Comparison of ENCODE assay signal across 17 mouse cellular contexts in the genomic region with DNA sequence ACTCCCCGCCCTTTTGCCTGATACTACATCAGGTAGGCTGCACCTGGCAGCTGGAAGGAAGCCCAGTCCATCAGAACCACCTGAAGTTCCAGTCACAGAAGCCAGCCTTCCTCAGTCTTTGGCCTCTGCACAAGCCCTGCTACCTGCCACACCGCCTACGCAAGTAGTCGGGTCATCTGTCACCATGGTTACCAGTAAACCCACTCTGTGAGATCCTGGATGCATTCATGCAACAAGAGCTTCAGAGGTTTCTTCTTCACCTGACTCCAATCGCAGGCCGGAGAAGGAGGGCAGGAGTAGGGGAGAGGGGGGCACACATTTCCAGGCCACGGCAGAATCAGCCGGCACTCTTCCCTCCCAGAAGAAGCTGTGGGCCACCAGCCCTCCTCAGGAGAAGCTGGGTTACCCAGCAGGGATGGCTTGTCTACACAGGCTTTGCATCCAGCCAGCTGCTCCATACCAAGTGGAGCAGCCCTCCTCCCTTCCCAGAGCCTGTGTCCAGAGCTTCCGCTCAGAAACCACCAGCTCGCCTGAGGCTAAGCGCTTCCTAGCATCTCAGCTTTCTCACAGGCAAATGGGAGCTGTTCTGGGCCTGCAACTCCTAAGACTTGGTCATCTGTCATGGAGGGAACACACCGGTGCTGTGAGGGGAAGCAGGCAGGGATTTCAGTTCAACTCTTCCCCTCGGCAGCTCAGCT. TPM values are rescaled to one million over a fixed set of nuclear protein-coding genes. Genes with fewer than 3 reads are reported as not detected.
DNase-seq lines count a peak whose midpoint lies in the region; ATAC-seq and TF ChIP-seq lines count a peak whose summit lies in the region.
"Had no signal": no experiment of that assay in that cellular context is flagged by ENCODE, and none has a peak within 500 bp of the region (broad histone marks: within the 10 kb centered on the region; RNA-seq: fewer than 3 reads in every experiment).

No protein-coding gene starts in this region.

- H3K9ac ChIP-seq in hindbrain, embryonic 12.5 days: no peak overlapping the region
- 0 out of 2 replicates have a peak overlapping the region, but pooled peaks have one; percentile 21 for H3K9ac ChIP-seq in neural tube, embryonic 14.5 days (replicated peaks; ENCODE audit: low read depth, low read length)
- H3K9ac ChIP-seq in stomach, postnatal 0 days (ENCODE audit: low read length): no peak overlapping the region
- H3K9ac ChIP-seq: midbrain, embryonic 12.5 days had no signal

- peaks cover 46% of the 10 kb centered on the region for H3K27me3 ChIP-seq in hindbrain, embryonic 10.5 days (ENCODE audit: insufficient read depth, poor library complexity, severe bottlenecking)
- peaks cover 35% of the 10 kb centered on the region for H3K27me3 ChIP-seq in hindbrain, embryonic 12.5 days
- peaks cover 15% of the 10 kb centered on the region for H3K27me3 ChIP-seq in neural tube, embryonic 14.5 days (ENCODE audit: control insufficient read depth, insufficient read depth, low read length)
- peaks cover 4% of the 10 kb centered on the region; the same call in 1 of the 2 replicates for H3K27me3 ChIP-seq in stomach, postnatal 0 days (ENCODE audit: control insufficient read depth, insufficient read depth, low read length)

- H3K4me2 ChIP-seq in hindbrain, embryonic 12.5 days (replicated peaks): no peak overlapping the region
- no peak overlapping the region for H3K4me2 ChIP-seq in neural tube, embryonic 14.5 days (ENCODE audit: low read depth, low read length)
- no peak overlapping the region for H3K4me2 ChIP-seq in stomach, postnatal 0 days (replicated peaks; ENCODE audit: low read depth)
- H3K4me2 ChIP-seq: heart, embryonic 11.5 days; midbrain, embryonic 12.5 days had no signal

- H3K36me3 ChIP-seq in hindbrain, embryonic 10.5 days: peaks cover 2% of the 10 kb centered on the region; the same call in 1 of the 2 replicates
- peaks cover 1% of the 10 kb centered on the region; the same call in 1 of the 2 replicates for H3K36me3 ChIP-seq in hindbrain, embryonic 12.5 days
- no peaks in the 10 kb centered on the region for H3K36me3 ChIP-seq in neural tube, embryonic 14.5 days (ENCODE audit: control insufficient read depth, insufficient read depth, low read length)
- H3K36me3 ChIP-seq in stomach, postnatal 0 days (ENCODE audit: control insufficient read depth, insufficient read depth, low read length): no peaks in the 10 kb centered on the region
- H3K36me3 ChIP-seq: midbrain, embryonic 12.5 days had no signal

- no peak for ATAC-seq in hindbrain, embryonic 12.5 days (ENCODE audit: low FRiP score)
- ATAC-seq in neural tube, embryonic 14.5 days (ENCODE audit: low read depth): no peak
- no peak for ATAC-seq in stomach, postnatal 0 days (ENCODE audit: low FRiP score, low TSS enrichment)
- ATAC-seq in megakaryocyte progenitor cell, adult 5-6 weeks (replicated peaks; ENCODE audit: poor library complexity): no peak

- DNase-seq in hindbrain, embryonic 10.5 days (ENCODE audit: low spot score): no peak
- no peak for DNase-seq in neural tube, embryonic 10.5 days (ENCODE audit: extremely low spot score, low spot score)
- peak; percentile 60 to 72 for DNase-seq in cerebellum, postnatal 25 days
- DNase-seq in stomach, postnatal 0 days (ENCODE audit: low spot score): peak; percentile 31
- no peak for DNase-seq in spleen, postnatal 14 days (ENCODE audit: low spot score in 2 of 2)
- DNase-seq: adrenal gland, postnatal 14 days; gastrocnemius, postnatal 25 days; heart, postnatal 4 days; kidney, adult 8-10 months; thymus, adult 18-20 months had no signal

- TF ChIP-seq CTCF in stomach, postnatal 0 days (IDR thresholded peaks at IDR 0.05; ENCODE audit: low read depth): no peak

- no peaks in the 10 kb centered on the region for H3K9me3 ChIP-seq in hindbrain, embryonic 10.5 days
- H3K9me3 ChIP-seq in hindbrain, embryonic 12.5 days (replicated peaks): no peaks in the 10 kb centered on the region
- H3K9me3 ChIP-seq in neural tube, embryonic 14.5 days (ENCODE audit: control insufficient read depth, low read length): no peaks in the 10 kb centered on the region
- no peaks in the 10 kb centered on the region for H3K9me3 ChIP-seq in stomach, postnatal 0 days (ENCODE audit: control insufficient read depth, low read length)
- H3K9me3 ChIP-seq: midbrain, embryonic 12.5 days had no signal

- WGBS in hindbrain, embryonic 10.5 days: 71% methylated on average over 13 of the region's 13 CpGs
- WGBS in hindbrain, embryonic 12.5 days: 73% methylated on average over 13 of the region's 13 CpGs
- 71% methylated on average over 13 of the region's 13 CpGs for WGBS in neural tube, embryonic 14.5 days
- WGBS in stomach, postnatal 0 days: 65% methylated on average over 13 of the region's 13 CpGs

- 0 out of 2 replicates have a peak overlapping the region, but pooled peaks have one; percentile 19 for H3K27ac ChIP-seq in hindbrain, embryonic 10.5 days
- H3K27ac ChIP-seq in hindbrain, embryonic 12.5 days: no peak overlapping the region
- H3K27ac ChIP-seq in neural tube, embryonic 14.5 days (ENCODE audit: low read depth, low read length): no peak overlapping the region
- no peak overlapping the region for H3K27ac ChIP-seq in stomach, postnatal 0 days (replicated peaks)
- H3K27ac ChIP-seq: layer of hippocampus, adult 2 months; midbrain, embryonic 12.5 days had no signal

- no peak overlapping the region for H3K4me3 ChIP-seq in hindbrain, embryonic 10.5 days
- no peak overlapping the region for H3K4me3 ChIP-seq in hindbrain, embryonic 12.5 days
- no peak overlapping the region for H3K4me3 ChIP-seq in neural tube, embryonic 14.5 days (ENCODE audit: low read depth, low read length)
- H3K4me3 ChIP-seq in stomach, postnatal 0 days (ENCODE audit: low read depth, low read length): no peak overlapping the region
- H3K4me3 ChIP-seq: erythroblast, embryonic 14.5 days; layer of hippocampus, adult 2 months; midbrain, embryonic 12.5 days had no signal

- peaks cover 53% of the 10 kb centered on the region for H3K4me1 ChIP-seq in hindbrain, embryonic 10.5 days (replicated peaks)
- H3K4me1 ChIP-seq in hindbrain, embryonic 12.5 days: peaks cover 41% of the 10 kb centered on the region
- H3K4me1 ChIP-seq in neural tube, embryonic 14.5 days (ENCODE audit: control insufficient read depth, insufficient read depth, low read length): peaks cover 18% of the 10 kb centered on the region
- H3K4me1 ChIP-seq in stomach, postnatal 0 days (replicated peaks; ENCODE audit: control insufficient read depth, insufficient read depth): 0 out of 2 replicates have a peak, but pooled peaks cover 3% of the 10 kb centered on the region

- TF ChIP-seq EP300 in stomach, postnatal 0 days (optimal IDR thresholded peaks at IDR 0.05): no peak

RNA-seq across cellular contexts. Expression of gene Usp35, which starts 2.8 kb away (rescaled TPM):
- 2.3 and 2.7 TPM in 2 replicates for polyA plus RNA-seq in hindbrain, embryonic 10.5 days (2016; fragmentation: Nextera tagmentation; extraction: Ambion mirVana)
- polyA plus RNA-seq in hindbrain, embryonic 12.5 days (2016; fragmentation: Nextera tagmentation; extraction: Ambion mirVana): 4.0 and 5.1 TPM in 2 replicates
- polyA plus RNA-seq in neural tube, embryonic 14.5 days (2014; fragmentation: Nextera tagmentation; extraction: Ambion mirVana): 4.6 and 5.1 TPM in 2 replicates
- 0.53 and 0.62 TPM in 2 replicates for polyA plus RNA-seq in stomach, postnatal 0 days (2015; fragmentation: Nextera tagmentation; extraction: Ambion mirVana)
- total RNA-seq in megakaryocyte progenitor cell, adult 5-6 weeks (2015): 0.05 and 0.10 TPM in 2 replicates
- total RNA-seq in megakaryocyte progenitor cell, adult 5-6 weeks (2017): 0.20 TPM in 1 of 2 replicates, not detected in the other

RNA-seq across cellular contexts. Expression of gene Kctd21, which starts 3.1 kb away (rescaled TPM):
- 4.5 and 4.8 TPM in 2 replicates for polyA plus RNA-seq in hindbrain, embryonic 10.5 days (2016; fragmentation: Nextera tagmentation; extraction: Ambion mirVana)
- 6.3 and 7.7 TPM in 2 replicates for polyA plus RNA-seq in hindbrain, embryonic 12.5 days (2016; fragmentation: Nextera tagmentation; extraction: Ambion mirVana)
- 7.5 and 9.8 TPM in 2 replicates for polyA plus RNA-seq in neural tube, embryonic 14.5 days (2014; fragmentation: Nextera tagmentation; extraction: Ambion mirVana)
- 2.0 TPM in 2 replicates for polyA plus RNA-seq in stomach, postnatal 0 days (2015; fragmentation: Nextera tagmentation; extraction: Ambion mirVana)
- 1.0 and 1.6 TPM in 2 replicates for total RNA-seq in megakaryocyte progenitor cell, adult 5-6 weeks (2015)
- 0.54 and 1.1 TPM in 2 replicates for total RNA-seq in megakaryocyte progenitor cell, adult 5-6 weeks (2017)
- polyA plus RNA-seq: erythroblast, embryonic 14.5 days had no signal

RNA-seq across cellular contexts. Expression of gene Alg8, which starts 42.4 kb away (rescaled TPM):
- polyA plus RNA-seq in hindbrain, embryonic 10.5 days (2016; fragmentation: Nextera tagmentation; extraction: Ambion mirVana): 42.1 and 52.9 TPM in 2 replicates
- polyA plus RNA-seq in hindbrain, embryonic 12.5 days (2016; fragmentation: Nextera tagmentation; extraction: Ambion mirVana): 27.6 and 28.1 TPM in 2 replicates
- 9.6 and 12.0 TPM in 2 replicates for polyA plus RNA-seq in neural tube, embryonic 14.5 days (2014; fragmentation: Nextera tagmentation; extraction: Ambion mirVana)
- polyA plus RNA-seq in stomach, postnatal 0 days (2015; fragmentation: Nextera tagmentation; extraction: Ambion mirVana): 14.6 and 15.3 TPM in 2 replicates
- 59.2 and 74.4 TPM in 2 replicates for total RNA-seq in megakaryocyte progenitor cell, adult 5-6 weeks (2015)
- 35.1 and 40.5 TPM in 2 replicates for total RNA-seq in megakaryocyte progenitor cell, adult 5-6 weeks (2017)

Comparison
In these comparisons a context has a peak if more than half of its experiments do, and no peak if none do; other contexts are left out.
1. DNase-seq: peak in cerebellum, postnatal 25 days (2 of 2) and stomach, postnatal 0 days (single experiment); none in hindbrain, embryonic 10.5 days (single experiment), neural tube, embryonic 10.5 days (single experiment) and spleen, postnatal 14 days (0 of 2).